Mouse (Mus musculus) central nervous system, embryonic 11.5 days (tissue): ENCODE measurements around the gene Ppm1l. TPM values are rescaled to one million over a fixed set of nuclear protein-coding genes. Genes with fewer than 3 reads are reported as not detected.

Experiments used
- polyA plus RNA-seq: library from polyadenylated mRNA; depleted of rRNA; stranded (reverse); fragments of >200 nt; gene quantifications from 2 replicates; pipeline ENCODE4 v1.2.3, GENCODE M21; 2012; rRNA removed

The Ppm1l gene
- polyA plus RNA-seq = 7.4 and 9.4 TPM in 2 replicates

DNA sequence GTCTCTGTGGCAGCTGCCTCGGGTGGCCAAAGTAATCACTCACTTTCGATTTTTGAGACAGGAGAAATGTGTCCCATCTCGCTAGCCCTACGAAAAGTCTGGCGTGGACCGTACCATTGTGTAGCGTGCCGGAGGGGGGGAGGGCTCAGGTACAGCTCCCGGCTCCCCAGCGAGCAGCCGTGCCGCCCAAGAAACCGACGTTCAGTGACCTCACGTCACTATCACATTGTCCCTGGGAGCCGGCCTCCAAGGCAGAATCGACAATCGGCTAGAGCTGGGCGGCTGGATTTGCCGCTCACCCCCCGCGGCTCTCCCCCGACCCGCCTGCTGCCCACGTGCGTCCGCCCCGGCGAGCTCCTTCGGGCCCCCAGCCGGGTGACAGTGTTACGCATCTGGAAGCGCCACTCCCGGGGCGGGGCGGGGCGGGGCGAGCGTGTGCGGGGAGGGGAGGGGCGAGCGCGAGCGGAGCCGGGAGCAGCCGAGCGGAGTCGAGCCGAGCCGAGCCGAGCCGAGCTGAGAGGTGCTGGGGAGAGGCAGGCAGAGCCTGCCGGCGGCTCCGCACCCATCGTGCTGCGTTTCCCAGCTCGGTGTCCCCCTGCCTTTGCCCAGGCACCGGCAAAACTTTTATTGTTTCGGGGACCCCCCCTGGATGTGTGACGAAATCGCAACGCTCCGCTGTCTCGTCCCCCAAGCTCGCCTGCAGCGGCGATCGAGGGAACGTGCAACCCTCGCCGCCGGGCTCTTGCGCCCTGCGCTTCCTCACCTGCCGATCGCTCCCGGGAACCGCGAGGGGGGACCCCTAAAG, at the start of gene Ppm1l:
Gene Ppm1l, plus strand, starts transcription at position 471 of the 805 bp plus-strand sequence.

DNA sequence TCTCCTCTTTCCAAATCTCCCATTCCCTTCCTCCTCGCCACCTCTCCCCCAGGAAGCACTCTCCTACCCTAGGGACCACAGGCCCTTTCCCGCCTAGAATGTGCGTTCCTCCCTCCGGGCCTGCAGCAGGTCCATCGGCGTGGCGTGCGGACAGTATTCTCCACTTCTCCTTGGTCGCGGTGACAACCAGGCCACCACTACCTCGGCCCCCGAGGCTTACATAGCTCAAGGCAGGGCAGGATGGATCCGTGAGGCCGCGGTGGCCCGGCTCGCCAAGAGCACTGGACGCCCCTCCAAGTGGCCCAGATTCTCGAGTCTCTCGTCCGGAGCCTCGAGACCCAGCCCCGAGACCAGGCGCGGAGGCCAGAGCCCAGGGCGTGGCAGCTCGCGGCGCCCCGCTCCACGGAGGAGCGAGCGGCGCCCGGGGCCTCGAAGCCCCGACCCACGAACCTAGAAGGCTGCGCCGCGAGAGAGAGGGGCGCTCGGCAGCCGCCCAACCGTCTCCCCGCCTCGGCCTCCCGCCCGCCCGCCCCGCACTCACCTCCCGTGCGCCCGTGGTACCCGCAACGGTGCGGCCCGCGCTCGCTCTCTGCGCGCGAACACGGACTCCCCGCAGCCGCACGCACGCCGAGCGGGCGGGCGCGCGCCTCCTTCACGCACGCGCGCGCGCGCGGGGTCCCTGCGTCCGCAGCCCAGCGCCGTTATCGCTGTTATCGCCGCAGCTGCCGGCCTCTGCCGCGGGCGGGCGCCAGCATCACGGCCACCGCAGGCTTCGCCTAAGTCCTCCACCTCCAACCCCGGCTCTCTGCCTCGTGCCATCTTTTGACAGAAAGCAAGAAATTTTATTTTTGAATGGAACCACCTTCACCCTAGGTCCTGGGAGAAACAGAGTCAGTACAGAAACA, 281.9 kb downstream of the Ppm1l start, which contains the start of gene B3galnt1:
Gene B3galnt1, minus strand, starts transcription at position 700 of the 905 bp plus-strand sequence.

Other genes starting within 250 kb of the Ppm1l start
- gene Kpna4, start 189.7 kb upstream of the Ppm1l start, polyA plus RNA-seq = 35.8 and 40.9 TPM in 2 replicates
- gene Arl14, start 94.4 kb upstream of the Ppm1l start, polyA plus RNA-seq = not detected in 2 replicates